Mouse (Mus musculus) gastrocnemius, postnatal 10 days (tissue): ENCODE measurements around the gene Dock8. TPM values are rescaled to one million over a fixed set of nuclear protein-coding genes. Genes with fewer than 3 reads are reported as not detected.
"Not testable (repeated sequence)": the region's sequence is repeated elsewhere in the genome, so short reads cannot be mapped to it uniquely, and the experiment has no call there.

Source experiments
- DNase-seq: peaks from one replicate; pipeline ENCODE4 v3.0.0; 2021; ENCODE audit warnings: mixed read lengths
- total RNA-seq, 2 experiments: library from RNA; stranded (reverse); gene quantifications; 2 replicates each; pipeline ENCODE4 v1.2.3; 2021

Dock8 gene
- total RNA-seq, 2 experiments from 2014 or later: 4.3 to 5.1 TPM

- no peak for DNase-seq
Observed at GRCm38 (mm10) chr19:24998561-24998960, 773 bp upstream of the Dock8 start.

GRCm38 (mm10) chr19:25000153-25000552 is 819 bp downstream of the Dock8 start:
- DNase-seq: no peak

DNA sequence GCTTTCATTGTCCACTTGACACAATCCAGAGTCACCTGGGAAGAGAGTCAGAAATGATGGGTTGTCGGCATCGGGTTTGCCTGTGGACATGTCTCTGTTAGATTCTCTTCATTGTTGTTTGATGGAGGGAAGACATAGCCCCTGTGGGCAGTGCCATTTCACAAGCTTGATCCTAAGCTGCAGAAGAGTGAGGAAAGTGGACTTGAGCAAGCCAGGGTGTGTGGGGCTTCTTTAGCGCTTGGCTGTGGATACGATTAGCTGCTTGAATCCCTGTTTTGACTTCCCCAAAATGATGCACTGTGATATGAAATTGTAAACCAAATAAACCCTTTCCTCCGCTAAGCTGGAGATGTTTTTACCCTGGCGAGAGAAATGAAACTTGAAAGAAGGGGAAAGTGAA is 2.7 kb downstream of the Dock8 start:
- DNase-seq: no peak

DNA sequence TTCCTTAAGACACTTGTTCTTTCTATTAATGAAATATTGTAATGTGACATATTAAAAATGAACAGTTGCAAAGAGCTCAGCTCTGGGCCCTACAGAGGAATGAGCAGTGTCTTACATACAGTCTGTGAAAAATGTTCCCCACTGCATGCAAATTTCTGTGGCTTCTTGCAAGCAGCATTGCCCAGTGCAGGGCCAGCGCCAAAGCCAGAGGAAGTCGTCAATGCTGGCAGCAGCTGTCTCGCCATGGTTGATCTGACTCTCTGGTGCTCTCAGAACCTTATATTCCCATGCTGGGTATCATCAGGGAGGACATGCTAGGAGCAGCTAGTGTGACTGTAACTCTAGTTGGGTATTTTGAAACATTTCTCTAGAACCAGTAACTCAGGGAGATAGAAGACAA is 3.5 kb downstream of the Dock8 start:
- no peak for DNase-seq

GRCm38 (mm10) chr19:25003810-25004209 is 4.5 kb downstream of the Dock8 start:
- DNase-seq: no peak

- DNase-seq: no peak
Observed at GRCm38 (mm10) chr19:25006686-25007085, 7.4 kb downstream of the Dock8 start.

GRCm38 (mm10) chr19:25008509-25008908 is 9.2 kb downstream of the Dock8 start:
- DNase-seq: no peak

DNA sequence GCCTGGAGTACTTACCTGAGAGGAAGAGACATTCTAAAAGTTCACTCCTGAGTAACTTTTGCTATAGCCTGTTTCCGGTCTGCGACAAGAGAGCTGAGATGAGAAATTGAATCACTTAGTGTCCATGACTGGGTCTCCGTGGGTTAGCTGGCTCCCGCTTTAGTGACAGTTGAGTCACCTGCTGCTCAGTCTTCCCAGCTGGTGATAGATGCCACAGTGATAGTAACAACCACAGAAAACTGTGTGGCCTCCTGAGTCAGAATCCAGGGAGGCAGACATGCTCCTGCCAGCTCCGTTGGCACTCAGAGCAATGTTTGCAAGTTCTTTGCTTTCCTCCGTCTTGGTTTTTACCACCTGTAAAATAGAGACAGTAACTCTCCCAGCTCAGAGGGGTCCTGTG is 23.4 kb downstream of the Dock8 start:
- DNase-seq: no peak

DNA sequence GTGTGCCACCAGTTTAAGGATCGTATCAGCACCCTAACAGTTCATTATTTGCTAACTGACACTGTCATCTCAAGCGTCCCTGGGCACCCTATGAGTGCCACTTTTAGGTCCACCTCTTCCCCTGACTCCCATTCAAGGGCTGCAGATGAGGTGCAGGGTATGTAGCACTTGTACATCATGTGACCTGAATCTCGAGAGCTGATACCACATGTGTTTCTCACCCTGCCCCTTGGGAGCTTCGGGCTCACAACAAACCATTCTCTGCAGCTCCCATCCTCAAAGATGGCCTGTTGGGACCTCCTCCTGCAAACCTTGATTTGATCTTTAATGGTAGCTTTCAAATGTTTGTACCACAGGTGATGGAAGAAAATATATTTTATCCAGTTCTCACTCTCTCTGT is 32.4 kb downstream of the Dock8 start:
- no peak for DNase-seq

DNA sequence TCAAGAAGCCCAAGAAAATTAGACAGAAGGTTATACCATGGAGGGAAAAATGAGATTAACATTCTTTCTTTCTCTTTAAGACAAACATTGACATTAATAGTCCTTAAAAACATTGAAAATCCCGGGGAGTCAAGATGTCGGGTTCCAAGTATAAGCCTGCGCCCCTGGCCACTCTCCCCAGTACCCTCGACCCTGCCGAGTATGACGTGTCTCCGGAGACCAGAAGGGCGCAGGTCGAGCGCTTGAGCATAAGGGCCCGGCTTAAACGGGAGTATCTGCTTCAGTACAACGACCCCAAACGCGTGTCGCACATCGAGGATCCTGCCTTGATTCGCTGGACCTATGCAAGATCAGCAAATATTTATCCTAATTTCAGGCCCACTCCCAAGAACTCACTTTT is 33.7 kb downstream of the Dock8 start:
- DNase-seq: not testable (repeated sequence)

DNA sequence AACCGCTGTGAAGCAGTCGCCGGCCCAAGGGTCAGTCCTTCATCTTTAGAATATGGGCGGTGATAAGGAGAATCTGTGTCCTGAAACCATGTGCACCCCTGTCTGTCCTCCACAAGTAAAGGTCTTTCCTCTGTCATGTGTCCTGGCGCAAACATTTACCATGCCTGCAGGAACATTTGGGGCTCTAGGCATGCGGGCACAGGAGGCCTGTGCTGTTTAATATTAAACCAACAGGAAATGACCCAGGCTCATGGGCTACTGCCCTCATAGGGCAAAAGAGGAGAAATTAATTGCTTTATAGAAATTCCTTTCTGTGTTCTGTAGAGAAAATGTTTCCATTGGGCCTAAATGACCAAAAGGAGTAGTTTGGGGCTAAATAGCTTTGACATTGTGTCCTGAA is 36.5 kb downstream of the Dock8 start:
- DNase-seq: no peak

GRCm38 (mm10) chr19:25036784-25037183 is 37.5 kb downstream of the Dock8 start:
- no peak for DNase-seq

- DNase-seq: no peak
Observed at GRCm38 (mm10) chr19:25037249-25037648, 37.9 kb downstream of the Dock8 start.

DNA sequence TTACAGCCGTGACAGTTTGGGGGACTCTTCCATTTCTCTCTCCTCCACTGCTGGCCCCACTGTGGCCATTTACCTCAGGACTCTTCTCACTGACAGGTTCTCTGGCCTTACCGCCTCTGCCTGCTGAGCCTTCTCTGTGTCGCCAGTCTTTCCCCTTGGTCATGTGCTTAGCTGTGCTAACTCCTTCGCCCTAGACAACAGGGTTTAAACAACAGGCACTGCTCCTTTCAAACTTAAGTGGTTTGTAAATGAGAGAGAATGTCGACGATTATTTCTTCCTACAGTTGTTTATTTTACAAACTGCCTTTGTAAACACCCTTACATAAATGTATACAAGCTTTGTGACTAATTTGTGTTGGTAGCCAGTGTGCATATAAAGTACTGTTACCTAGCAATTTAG is 39.0 kb downstream of the Dock8 start:
- no peak for DNase-seq

- DNase-seq: no peak
Observed at GRCm38 (mm10) chr19:25041209-25041608, 41.9 kb downstream of the Dock8 start.

GRCm38 (mm10) chr19:25042973-25043372 is 43.6 kb downstream of the Dock8 start:
- no peak for DNase-seq

DNA sequence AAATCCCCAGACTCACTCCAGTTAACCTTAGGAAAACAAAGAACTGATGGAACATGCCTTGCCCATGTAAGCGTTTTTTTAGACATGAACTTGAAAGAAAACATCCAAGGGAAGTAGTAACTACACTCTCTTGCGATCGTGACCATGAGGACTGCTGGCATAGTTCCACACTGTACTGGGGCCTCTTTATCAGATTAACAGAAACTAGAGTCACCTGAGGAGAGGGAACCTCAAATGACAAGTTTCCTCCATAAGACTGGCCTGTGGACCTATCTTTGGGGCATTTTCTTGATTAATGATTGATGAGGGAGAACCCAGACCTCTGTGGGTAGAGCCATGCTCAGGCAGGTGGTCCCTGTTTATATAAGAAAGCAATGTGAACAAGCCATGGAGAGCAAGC is 44.7 kb downstream of the Dock8 start:
- DNase-seq: no peak

DNA sequence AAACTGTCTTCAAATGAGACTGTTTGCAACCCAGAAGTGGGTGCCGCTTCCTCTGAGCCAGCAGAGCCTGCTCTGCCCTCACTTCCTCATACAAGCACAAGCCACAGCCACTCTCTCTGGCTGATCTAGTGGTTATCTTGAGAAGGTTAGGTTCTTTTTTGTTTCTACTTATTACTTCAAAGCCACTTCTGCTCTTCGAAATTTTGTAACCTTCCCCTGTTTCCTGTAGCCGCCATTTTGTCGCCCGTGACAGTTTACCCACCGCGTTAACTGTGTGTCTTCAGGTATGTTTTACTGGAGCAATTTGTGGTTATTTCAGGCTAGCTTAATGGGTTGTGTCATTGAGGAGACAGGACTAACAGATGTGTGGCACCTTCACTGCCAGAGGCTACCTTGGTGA is 53.0 kb downstream of the Dock8 start:
- DNase-seq: no peak

DNA sequence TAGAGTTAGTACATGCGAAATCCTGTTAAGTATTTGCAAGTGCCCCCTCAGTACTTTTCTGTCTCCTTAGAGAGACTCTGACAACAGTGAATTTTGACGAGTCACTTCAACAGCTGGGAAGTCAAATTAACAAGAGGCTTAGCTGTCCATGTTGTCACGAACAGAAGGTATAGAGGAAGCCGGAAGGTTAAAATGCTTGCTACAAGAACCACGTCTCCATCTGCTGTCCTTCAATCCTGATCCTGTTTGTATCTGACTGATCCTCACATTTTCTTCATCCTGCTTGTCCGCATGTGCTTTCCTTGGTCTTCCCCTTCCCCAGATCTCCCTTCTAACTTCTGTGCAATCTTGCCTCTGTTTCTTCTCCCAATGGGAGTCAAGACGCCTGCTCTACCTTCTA is 53.8 kb downstream of the Dock8 start:
- no peak for DNase-seq

- no peak for DNase-seq
Observed at GRCm38 (mm10) chr19:25055025-25055424, 55.7 kb downstream of the Dock8 start.

DNA sequence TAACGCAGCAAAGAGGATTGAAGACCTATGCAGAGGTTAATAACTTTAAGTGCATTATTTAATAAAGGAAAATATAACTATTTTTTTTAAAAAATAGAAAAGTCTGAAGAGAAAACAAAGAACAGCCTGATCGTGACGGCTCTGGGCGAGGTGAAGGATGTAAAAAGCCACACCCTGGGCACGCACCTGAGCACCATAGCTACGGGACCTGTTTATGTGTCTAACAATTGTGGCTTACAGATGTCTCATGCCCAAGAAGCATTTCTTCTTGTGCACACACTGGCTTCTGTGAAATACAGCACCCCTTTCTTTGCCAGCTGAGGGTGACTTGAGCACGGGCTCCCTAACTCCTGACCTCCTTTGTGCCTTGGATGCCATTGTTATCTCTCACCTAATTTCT is 56.2 kb downstream of the Dock8 start:
- no peak for DNase-seq

DNA sequence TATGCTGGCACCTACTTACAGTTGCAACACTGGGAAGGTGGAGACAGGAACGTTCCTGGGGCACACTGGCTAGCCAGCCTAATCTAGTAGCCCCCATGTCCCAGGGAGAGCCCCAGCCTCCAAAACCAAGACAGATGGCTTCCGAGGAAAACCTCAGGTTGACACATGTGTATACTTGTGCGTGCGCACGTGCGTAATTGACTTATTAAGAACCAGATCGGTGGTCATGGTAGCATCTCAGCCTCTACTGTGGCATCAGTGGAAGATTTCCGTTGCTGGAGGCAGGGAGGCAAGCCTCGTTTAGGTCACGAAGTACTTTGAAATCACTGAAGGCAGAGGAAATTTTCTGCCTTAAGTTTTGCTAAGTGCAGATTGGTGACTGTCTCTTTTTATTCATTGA is 56.9 kb downstream of the Dock8 start:
- DNase-seq: no peak

DNA sequence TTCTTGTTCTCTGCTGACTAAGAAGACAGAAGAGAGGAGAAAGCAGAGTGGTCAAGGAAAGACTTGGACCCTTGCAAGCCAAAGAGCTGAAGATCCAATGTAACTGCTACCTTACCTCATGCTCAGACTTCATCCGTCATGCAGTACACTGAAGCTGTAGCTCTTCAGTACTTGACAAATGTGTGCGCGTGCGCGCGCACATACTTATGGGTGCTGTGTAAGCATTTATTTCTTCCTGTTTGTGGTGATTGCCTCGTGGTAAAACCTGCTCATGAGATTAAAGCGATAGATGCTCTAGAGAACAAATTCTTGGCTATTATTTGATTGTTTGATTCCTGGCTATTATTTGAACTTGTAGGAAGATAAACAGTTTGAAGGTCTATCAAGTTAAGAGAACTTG is 58.5 kb downstream of the Dock8 start:
- no peak for DNase-seq

- DNase-seq: no peak
Observed at GRCm38 (mm10) chr19:25059847-25060364, 60.6 kb downstream of the Dock8 start.

DNA sequence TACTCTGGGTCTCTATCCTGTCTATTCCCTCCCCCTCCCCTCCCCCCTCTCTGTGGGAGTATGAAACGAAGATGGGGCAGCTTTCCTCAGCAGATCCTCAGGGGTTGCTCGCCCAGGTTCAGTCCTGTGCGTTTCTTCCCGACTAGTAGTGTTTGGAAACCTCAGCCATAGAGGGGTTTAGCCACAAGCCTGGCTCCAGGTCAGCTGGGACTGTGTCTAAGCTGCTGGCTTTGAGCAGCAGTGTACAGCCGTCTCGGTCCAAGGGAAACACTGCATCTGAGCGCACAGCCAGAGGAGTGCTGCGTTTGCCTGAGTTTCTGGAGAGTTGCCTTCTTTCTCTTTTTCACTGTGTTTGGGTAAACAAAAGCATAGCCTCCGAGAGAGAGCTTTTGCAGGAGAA is 61.0 kb downstream of the Dock8 start:
- DNase-seq: peak; percentile 41
